Mouse (Mus musculus): ENCODE measurements at regions not wholly inside any gene's neighbourhood (a gene's known extent, or its start where the extent isn't known, plus 50 kb on each side); places are given as distances from the start of the nearest gene placed in this dataset.

- no peaks in the 10 kb centered on the region for H3K4me1 ChIP-seq (ENCODE audit: control insufficient read depth, insufficient read depth, low read length)
Observed at GRCm38 (mm10) chr2:78459444-78459843, 408.5 kb upstream of the Ube2e3 start.

GRCm38 (mm10) chr2:78453411-78453810, 414.5 kb upstream of the Ube2e3 start:
- no peak overlapping the region for H3K27ac ChIP-seq (ENCODE audit: insufficient read depth, low read length)
- H3K4me1 ChIP-seq (ENCODE audit: control insufficient read depth, insufficient read depth, low read length): no peaks in the 10 kb centered on the region
- TF ChIP-seq CTCF (IDR thresholded peaks at IDR 0.05; ENCODE audit: borderline replicate concordance, insufficient read depth, low read depth, low read length): no peak
- no peak for TF ChIP-seq POLR2A (IDR thresholded peaks at IDR 0.05; ENCODE audit: borderline replicate concordance, insufficient read depth, low read length)
- WGBS: 90% methylated on average over 3 of the region's 3 CpGs
- H3K4me3 ChIP-seq (replicated peaks; ENCODE audit: insufficient read depth, low read depth, low read length): no peak overlapping the region
- no peak for DNase-seq
- no peaks in the 10 kb centered on the region for H3K27me3 ChIP-seq (ENCODE audit: control insufficient read depth, insufficient read depth, low read length)

More at GRCm38 (mm10) chr2:78459444-78459843, 408.5 kb upstream of the Ube2e3 start:
- 89% methylated on average over 4 of the region's 4 CpGs for WGBS
- Histone ChIP-seq H3K27me3 (ENCODE audit: control insufficient read depth, insufficient read depth, low read length) (no peaks in the 10 kb centered on the region), H3K27ac (ENCODE audit: insufficient read depth, low read length) (no peak overlapping the region), H3K4me3 (replicated peaks; ENCODE audit: insufficient read depth, low read depth, low read length) (no peak overlapping the region)
- DNase-seq: no peak
- TF ChIP-seq CTCF (IDR thresholded peaks at IDR 0.05; ENCODE audit: borderline replicate concordance, insufficient read depth, low read depth, low read length): no peak
- TF ChIP-seq POLR2A (IDR thresholded peaks at IDR 0.05; ENCODE audit: borderline replicate concordance, insufficient read depth, low read length): no peak

- TF ChIP-seq CTCF (IDR thresholded peaks at IDR 0.05; ENCODE audit: borderline replicate concordance, insufficient read depth, low read depth, low read length) (no peak), POLR2A (IDR thresholded peaks at IDR 0.05; ENCODE audit: borderline replicate concordance, insufficient read depth, low read length) (no peak)
- no peaks in the 10 kb centered on the region for H3K4me1 ChIP-seq (ENCODE audit: control insufficient read depth, insufficient read depth, low read length)
- DNase-seq: no peak
- no peaks in the 10 kb centered on the region for H3K27me3 ChIP-seq (ENCODE audit: control insufficient read depth, insufficient read depth, low read length)
- no peak overlapping the region for H3K4me3 ChIP-seq (replicated peaks; ENCODE audit: insufficient read depth, low read depth, low read length)
- H3K27ac ChIP-seq (ENCODE audit: insufficient read depth, low read length): no peak overlapping the region
Observed at GRCm38 (mm10) chr2:78436816-78437215, 431.1 kb upstream of the Ube2e3 start.

GRCm38 (mm10) chr2:78435071-78435470, 432.9 kb upstream of the Ube2e3 start:
- no peaks in the 10 kb centered on the region for H3K27me3 ChIP-seq (ENCODE audit: control insufficient read depth, insufficient read depth, low read length)
- no peak overlapping the region for H3K4me3 ChIP-seq (replicated peaks; ENCODE audit: insufficient read depth, low read depth, low read length)
- no peak overlapping the region for H3K27ac ChIP-seq (ENCODE audit: insufficient read depth, low read length)
- no peaks in the 10 kb centered on the region for H3K4me1 ChIP-seq (ENCODE audit: control insufficient read depth, insufficient read depth, low read length)
- WGBS: 74% methylated on average over 2 of the region's 2 CpGs
- TF ChIP-seq CTCF (IDR thresholded peaks at IDR 0.05; ENCODE audit: borderline replicate concordance, insufficient read depth, low read depth, low read length): no peak
- no peak for TF ChIP-seq POLR2A (IDR thresholded peaks at IDR 0.05; ENCODE audit: borderline replicate concordance, insufficient read depth, low read length)
- DNase-seq: no peak

- Histone ChIP-seq H3K27ac (ENCODE audit: insufficient read depth, low read length) (no peak overlapping the region), H3K27me3 (ENCODE audit: control insufficient read depth, insufficient read depth, low read length) (no peaks in the 10 kb centered on the region), H3K4me3 (replicated peaks; ENCODE audit: insufficient read depth, low read depth, low read length) (no peak overlapping the region), H3K4me1 (ENCODE audit: control insufficient read depth, insufficient read depth, low read length) (no peaks in the 10 kb centered on the region)
- no peak for DNase-seq
- TF ChIP-seq POLR2A (IDR thresholded peaks at IDR 0.05; ENCODE audit: borderline replicate concordance, insufficient read depth, low read length) (no peak), CTCF (IDR thresholded peaks at IDR 0.05; ENCODE audit: borderline replicate concordance, insufficient read depth, low read depth, low read length) (no peak)
Observed at GRCm38 (mm10) chr2:78427659-78428336, 440.1 kb upstream of the Ube2e3 start.

- no peak for TF ChIP-seq CTCF (IDR thresholded peaks at IDR 0.05; ENCODE audit: borderline replicate concordance, insufficient read depth, low read depth, low read length)
- no peak for TF ChIP-seq POLR2A (IDR thresholded peaks at IDR 0.05; ENCODE audit: borderline replicate concordance, insufficient read depth, low read length)
- H3K4me3 ChIP-seq (replicated peaks; ENCODE audit: insufficient read depth, low read depth, low read length): no peak overlapping the region
- no peak for DNase-seq
- no peak overlapping the region for H3K27ac ChIP-seq (ENCODE audit: insufficient read depth, low read length)
- H3K27me3 ChIP-seq (ENCODE audit: control insufficient read depth, insufficient read depth, low read length): no peaks in the 10 kb centered on the region
- no peaks in the 10 kb centered on the region for H3K4me1 ChIP-seq (ENCODE audit: control insufficient read depth, insufficient read depth, low read length)
- 66% methylated on average over 3 of the region's 3 CpGs for WGBS
Observed at GRCm38 (mm10) chr2:78418561-78419338, 449.2 kb upstream of the Ube2e3 start.

- Histone ChIP-seq H3K27ac (ENCODE audit: insufficient read depth, low read length) (no peak overlapping the region), H3K4me1 (ENCODE audit: control insufficient read depth, insufficient read depth, low read length) (no peaks in the 10 kb centered on the region), H3K27me3 (ENCODE audit: control insufficient read depth, insufficient read depth, low read length) (no peaks in the 10 kb centered on the region), H3K4me3 (replicated peaks; ENCODE audit: insufficient read depth, low read depth, low read length) (no peak overlapping the region)
- 64% methylated on average over 2 of the region's 2 CpGs for WGBS
- DNase-seq: no peak
- no peak for TF ChIP-seq POLR2A (IDR thresholded peaks at IDR 0.05; ENCODE audit: borderline replicate concordance, insufficient read depth, low read length)
- no peak for TF ChIP-seq CTCF (IDR thresholded peaks at IDR 0.05; ENCODE audit: borderline replicate concordance, insufficient read depth, low read depth, low read length)
Observed at GRCm38 (mm10) chr2:78416574-78417109, 451.3 kb upstream of the Ube2e3 start.

- no peaks in the 10 kb centered on the region for H3K4me1 ChIP-seq (ENCODE audit: control insufficient read depth, insufficient read depth, low read length)
- no peak for DNase-seq
- no peak for TF ChIP-seq POLR2A (IDR thresholded peaks at IDR 0.05; ENCODE audit: borderline replicate concordance, insufficient read depth, low read length)
- 92% methylated on average over 4 of the region's 4 CpGs for WGBS
- no peaks in the 10 kb centered on the region for H3K27me3 ChIP-seq (ENCODE audit: control insufficient read depth, insufficient read depth, low read length)
- no peak overlapping the region for H3K27ac ChIP-seq (ENCODE audit: insufficient read depth, low read length)
- H3K4me3 ChIP-seq (replicated peaks; ENCODE audit: insufficient read depth, low read depth, low read length): no peak overlapping the region
Observed at GRCm38 (mm10) chr2:78412985-78413384, 454.9 kb upstream of the Ube2e3 start.
